Mouse (Mus musculus): Measurements from ENCODE around the gene Atoh7.

GRCm38 (mm10) chr10:63123141-63123540 is 23.7 kb downstream of the Atoh7 start:
- no peak for TF ChIP-seq POLR2A (IDR thresholded peaks at IDR 0.05; ENCODE audit: insufficient read depth, low read length)
- no peak for TF ChIP-seq CTCF (IDR thresholded peaks at IDR 0.05; ENCODE audit: low read depth, low read length)
- TF ChIP-seq EP300 (IDR thresholded peaks at IDR 0.05; ENCODE audit: insufficient read depth, low read depth, low read length): no peak
